9 mouse cellular contexts compared by ENCODE assay signal in genomic region chr4:150757815-150758426, GRCm38 (mm10).
DNase-seq lines count a peak whose midpoint lies in the region; ATAC-seq and TF ChIP-seq lines count a peak whose summit lies in the region.
"Had no signal": no experiment of that assay in that cellular context is flagged by ENCODE, and none has a peak within 500 bp of the region (broad histone marks: within the 10 kb centered on the region; RNA-seq: fewer than 3 reads in every experiment).

No protein-coding gene starts in this region.

- peak overlapping the region; percentile 32 for H3K4me2 ChIP-seq in heart, embryonic 11.5 days
- peak overlapping the region; percentile 35 for H3K4me2 ChIP-seq in limb, embryonic 12.5 days
- H3K4me2 ChIP-seq in stomach, postnatal 0 days (replicated peaks; ENCODE audit: low read depth): no peak overlapping the region

- H3K27ac ChIP-seq in heart, embryonic 11.5 days (ENCODE audit: low read depth, low read length): peak overlapping the region; percentile 12
- H3K27ac ChIP-seq in spleen, adult 2 months (ENCODE audit: insufficient read depth, low read length): peak overlapping the region; percentile 44
- H3K27ac ChIP-seq in limb, embryonic 12.5 days: peak overlapping the region; percentile 80
- H3K27ac ChIP-seq in stomach, postnatal 0 days (replicated peaks): peak overlapping the region; percentile 67

- no peak for ATAC-seq in heart, embryonic 11.5 days (replicated peaks; ENCODE audit: insufficient number of reproducible peaks, low FRiP score, low TSS enrichment)
- no peak for ATAC-seq in limb, embryonic 12.5 days (ENCODE audit: insufficient number of reproducible peaks, insufficient read depth, low FRiP score, low TSS enrichment, low read depth)
- ATAC-seq in stomach, postnatal 0 days (ENCODE audit: low FRiP score, low TSS enrichment): no peak

- no peak for DNase-seq in heart, adult 18-20 months
- no peak for DNase-seq in spleen, adult 2 months (ENCODE audit: low read depth in 1 of 2, low spot score in 2 of 2)
- DNase-seq in spleen, postnatal 4 days (ENCODE audit: low spot score in 2 of 2): no peak
- no peak for DNase-seq in stomach, postnatal 0 days (ENCODE audit: low spot score)
- DNase-seq in gastrocnemius, postnatal 4 days (ENCODE audit: low spot score in 2 of 2): no peak
- DNase-seq in left cerebral cortex, postnatal 10 days (ENCODE audit: extremely low spot score in 1 of 2, low spot score in 2 of 2): no peak
- DNase-seq: B cell, adult 2 months had no signal

- TF ChIP-seq CTCF in spleen, adult 2 months (IDR thresholded peaks at IDR 0.05; ENCODE audit: extremely low read depth, insufficient read depth, insufficient read length, insufficient replicate concordance): no peak
- TF ChIP-seq CTCF in stomach, postnatal 0 days (IDR thresholded peaks at IDR 0.05; ENCODE audit: low read depth): no peak

- peaks cover 21% of the 10 kb centered on the region for H3K4me1 ChIP-seq in heart, embryonic 11.5 days (ENCODE audit: control insufficient read depth, insufficient read depth, low read length)
- H3K4me1 ChIP-seq in spleen, adult 2 months (ENCODE audit: control insufficient read depth, insufficient read depth, insufficient read length): no peaks in the 10 kb centered on the region
- H3K4me1 ChIP-seq in limb, embryonic 12.5 days (replicated peaks): peaks cover 25% of the 10 kb centered on the region
- H3K4me1 ChIP-seq in stomach, postnatal 0 days (replicated peaks; ENCODE audit: control insufficient read depth, insufficient read depth): 0 out of 2 replicates have a peak, but pooled peaks cover 2% of the 10 kb centered on the region

- no peak for TF ChIP-seq EP300 in stomach, postnatal 0 days (optimal IDR thresholded peaks at IDR 0.05)

- TF ChIP-seq POLR2A in spleen, adult 2 months (IDR thresholded peaks at IDR 0.05; ENCODE audit: low read depth, low read length): no peak

- H3K36me3 ChIP-seq in heart, embryonic 11.5 days (ENCODE audit: control insufficient read depth, insufficient read depth, low read length): no peaks in the 10 kb centered on the region
- H3K36me3 ChIP-seq in spleen, adult 2 months (ENCODE audit: control insufficient read depth, insufficient read depth, low read length): no peaks in the 10 kb centered on the region
- no peaks in the 10 kb centered on the region for H3K36me3 ChIP-seq in limb, embryonic 12.5 days
- H3K36me3 ChIP-seq in stomach, postnatal 0 days (ENCODE audit: control insufficient read depth, insufficient read depth, low read length): no peaks in the 10 kb centered on the region

- H3K4me3 ChIP-seq in heart, embryonic 11.5 days (ENCODE audit: low read depth, low read length): no peak overlapping the region
- H3K4me3 ChIP-seq in spleen, adult 2 months (ENCODE audit: extremely low read depth, insufficient read depth, insufficient read length): no peak overlapping the region
- H3K4me3 ChIP-seq in limb, embryonic 12.5 days (replicated peaks): no peak overlapping the region
- H3K4me3 ChIP-seq in stomach, postnatal 0 days (ENCODE audit: low read depth, low read length): no peak overlapping the region

- no peak overlapping the region for H3K9ac ChIP-seq in heart, embryonic 11.5 days (ENCODE audit: low read depth, low read length)
- 0 out of 2 replicates have a peak overlapping the region, but pooled peaks have one; percentile 32 for H3K9ac ChIP-seq in limb, embryonic 12.5 days (replicated peaks)
- H3K9ac ChIP-seq in stomach, postnatal 0 days (ENCODE audit: low read length): no peak overlapping the region

- H3K9me3 ChIP-seq in heart, embryonic 11.5 days (replicated peaks; ENCODE audit: control insufficient read depth, low read length): no peaks in the 10 kb centered on the region
- H3K9me3 ChIP-seq in limb, embryonic 12.5 days: no peaks in the 10 kb centered on the region
- no peaks in the 10 kb centered on the region for H3K9me3 ChIP-seq in stomach, postnatal 0 days (ENCODE audit: control insufficient read depth, low read length)

- H3K27me3 ChIP-seq in heart, embryonic 11.5 days (ENCODE audit: control insufficient read depth, insufficient read depth, low read length): no peaks in the 10 kb centered on the region
- H3K27me3 ChIP-seq in spleen, adult 2 months (ENCODE audit: control insufficient read depth, insufficient read depth, low read length): no peaks in the 10 kb centered on the region
- no peaks in the 10 kb centered on the region for H3K27me3 ChIP-seq in limb, embryonic 12.5 days
- no peaks in the 10 kb centered on the region for H3K27me3 ChIP-seq in stomach, postnatal 0 days (ENCODE audit: control insufficient read depth, insufficient read depth, low read length)

- intact Hi-C loops in left cerebral cortex, postnatal 10 days (cut with DNase I): no loop called here

- 40% methylated on average over 10 of the region's 10 CpGs for WGBS in heart, embryonic 11.5 days (ENCODE audit: insufficient replicate concordance)
- WGBS in spleen, adult 2 months: 36% methylated on average over 10 of the region's 10 CpGs
- 40% methylated on average over 10 of the region's 10 CpGs for WGBS in limb, embryonic 12.5 days
- 39% methylated on average over 10 of the region's 10 CpGs for WGBS in stomach, postnatal 0 days

Comparison
In these comparisons a context has a peak if more than half of its experiments do, and no peak if none do; other contexts are left out.
1. H3K27ac ChIP-seq: peak in every context shown above with its lines; median percentile 80 in limb, embryonic 12.5 days; 67 in stomach, postnatal 0 days; 44 in spleen, adult 2 months; 12 in heart, embryonic 11.5 days.